Mouse (Mus musculus): Measurements from ENCODE around the gene Gm48552. TPM values are rescaled to one million over a fixed set of nuclear protein-coding genes. Genes with fewer than 3 reads are reported as not detected.

The Gm48552 gene
- polyA plus RNA-seq, 1 experiment from 2014 or later, result 1.5 TPM

DNA sequence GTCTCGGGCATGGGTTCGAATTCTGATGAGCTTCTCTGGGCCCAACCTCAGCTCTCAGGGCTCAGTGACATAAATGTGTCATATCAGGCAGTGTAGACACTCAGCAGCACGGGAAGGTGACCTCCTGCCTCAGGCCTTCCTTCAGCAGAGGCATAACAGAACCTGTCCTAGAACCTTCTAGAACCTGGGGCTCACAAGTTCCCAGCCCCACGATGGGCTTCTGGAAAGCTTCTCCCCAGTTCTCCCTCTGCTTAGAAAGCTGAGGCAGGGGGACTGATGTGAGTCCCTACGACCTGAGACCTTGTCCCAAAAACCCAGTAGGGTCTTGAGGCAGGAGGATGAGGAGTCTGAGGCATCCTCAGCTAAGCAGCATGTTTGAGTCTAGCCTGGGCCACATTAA lies 26.3 kb downstream of the Gm48552 start:
- Histone ChIP-seq H3K4me3 (0 out of 2 replicates have a peak overlapping the region, but pooled peaks have one; percentile 14), H3K27ac (peak overlapping the region; percentile 89), H3K36me3 (peaks cover 7% of the 10 kb centered on the region), H3K9me3 (replicated peaks) (no peaks in the 10 kb centered on the region), H3K4me1 (peaks cover 99% of the 10 kb centered on the region), H3K27me3 (ENCODE audit: low read depth, poor library complexity, severe bottlenecking) (peaks cover 3% of the 10 kb centered on the region)
- DNase-seq (ENCODE audit: low spot score), result no peak
- WGBS, result 84% methylated on average over 5 of the region's 5 CpGs

DNA sequence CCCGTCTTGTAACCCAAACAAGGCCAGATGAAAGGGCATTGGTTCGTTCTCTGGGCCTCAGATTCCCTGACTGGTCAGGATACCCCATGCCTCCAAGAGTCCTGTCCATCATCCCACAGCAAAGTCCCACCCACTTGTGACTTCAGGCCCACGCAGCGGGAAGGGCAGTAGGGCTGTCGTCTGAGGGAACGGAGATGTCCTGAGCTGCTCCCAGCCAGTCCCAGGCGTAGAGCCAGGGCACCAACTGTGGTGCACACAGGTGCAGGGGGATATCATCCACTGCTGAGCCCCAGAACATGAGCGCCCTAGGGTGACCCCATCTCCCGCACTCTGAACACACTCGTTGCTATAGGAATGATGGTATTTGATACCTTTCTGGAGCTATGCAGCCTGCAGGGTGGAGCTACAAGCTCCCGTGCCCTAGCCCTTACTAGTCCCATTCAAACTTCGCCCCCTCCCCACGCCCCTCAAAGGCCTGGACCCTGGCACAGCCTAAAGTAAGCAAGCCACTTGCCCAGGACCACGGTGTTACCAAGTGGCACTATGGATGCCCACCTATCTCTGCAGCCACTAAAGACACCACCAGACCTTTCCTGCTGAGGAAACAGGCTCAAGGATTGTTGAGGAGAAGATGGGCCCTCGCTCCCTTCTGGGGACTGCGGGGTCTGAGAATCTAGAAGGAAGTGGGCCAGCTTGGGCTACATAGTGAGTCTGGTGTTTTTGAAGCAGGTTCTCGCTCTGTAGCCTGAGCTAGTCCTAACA lies 26.9 kb downstream of the Gm48552 start:
- H3K36me3 ChIP-seq, result peaks cover 11% of the 10 kb centered on the region
- no peaks in the 10 kb centered on the region for H3K9me3 ChIP-seq (replicated peaks)
- peak overlapping the region; percentile 89 for H3K27ac ChIP-seq
- peaks cover 9% of the 10 kb centered on the region for H3K27me3 ChIP-seq (ENCODE audit: low read depth, poor library complexity, severe bottlenecking)
- no peak for DNase-seq (ENCODE audit: low spot score)
- H3K4me1 ChIP-seq, result peaks cover 94% of the 10 kb centered on the region
- H3K4me3 ChIP-seq, result no peak overlapping the region
- 68% methylated on average over 17 of the region's 17 CpGs for WGBS

DNA sequence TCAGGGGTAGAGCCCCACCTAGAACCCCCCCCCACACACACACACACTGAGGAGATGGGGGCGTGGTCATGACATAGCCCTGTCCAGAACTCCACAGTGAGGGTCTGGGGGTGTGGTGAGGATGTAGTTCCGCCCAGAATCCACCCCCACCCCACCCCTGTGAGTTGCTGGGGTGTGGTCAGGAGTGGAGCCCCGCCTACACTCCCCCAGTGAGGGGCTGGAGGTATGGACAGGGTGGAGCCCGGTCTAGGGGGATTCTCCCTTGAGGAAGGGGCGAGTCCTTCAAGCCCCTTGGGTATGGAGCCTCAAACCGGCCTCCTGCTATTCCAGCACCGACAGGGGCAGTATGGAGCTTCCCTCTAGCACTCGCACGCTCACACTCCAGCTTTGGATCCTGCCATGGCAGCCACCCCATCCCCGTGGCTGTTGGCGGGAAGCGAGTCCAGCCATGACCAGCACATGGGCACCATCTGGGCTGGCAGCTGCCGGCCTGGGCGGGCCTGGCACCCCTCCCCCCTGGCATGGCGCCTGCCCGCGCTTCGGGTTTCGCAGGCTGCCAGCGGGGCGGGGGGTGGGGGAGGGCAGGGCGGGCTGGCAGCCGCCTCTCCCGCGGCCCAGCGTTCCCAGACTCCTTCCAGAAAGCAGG lies 27.9 kb downstream of the Gm48552 start:
- Histone ChIP-seq H3K27me3 (ENCODE audit: low read depth, poor library complexity, severe bottlenecking) (peaks cover 18% of the 10 kb centered on the region), H3K27ac (peak overlapping the region; percentile 89), H3K4me1 (peaks cover 84% of the 10 kb centered on the region), H3K9me3 (replicated peaks) (no peaks in the 10 kb centered on the region), H3K4me3 (peak overlapping the region; percentile 50), H3K36me3 (peaks cover 9% of the 10 kb centered on the region)
- WGBS, result 1% methylated on average over 26 of the region's 26 CpGs
- peak; percentile 83 for DNase-seq (ENCODE audit: low spot score)

DNA sequence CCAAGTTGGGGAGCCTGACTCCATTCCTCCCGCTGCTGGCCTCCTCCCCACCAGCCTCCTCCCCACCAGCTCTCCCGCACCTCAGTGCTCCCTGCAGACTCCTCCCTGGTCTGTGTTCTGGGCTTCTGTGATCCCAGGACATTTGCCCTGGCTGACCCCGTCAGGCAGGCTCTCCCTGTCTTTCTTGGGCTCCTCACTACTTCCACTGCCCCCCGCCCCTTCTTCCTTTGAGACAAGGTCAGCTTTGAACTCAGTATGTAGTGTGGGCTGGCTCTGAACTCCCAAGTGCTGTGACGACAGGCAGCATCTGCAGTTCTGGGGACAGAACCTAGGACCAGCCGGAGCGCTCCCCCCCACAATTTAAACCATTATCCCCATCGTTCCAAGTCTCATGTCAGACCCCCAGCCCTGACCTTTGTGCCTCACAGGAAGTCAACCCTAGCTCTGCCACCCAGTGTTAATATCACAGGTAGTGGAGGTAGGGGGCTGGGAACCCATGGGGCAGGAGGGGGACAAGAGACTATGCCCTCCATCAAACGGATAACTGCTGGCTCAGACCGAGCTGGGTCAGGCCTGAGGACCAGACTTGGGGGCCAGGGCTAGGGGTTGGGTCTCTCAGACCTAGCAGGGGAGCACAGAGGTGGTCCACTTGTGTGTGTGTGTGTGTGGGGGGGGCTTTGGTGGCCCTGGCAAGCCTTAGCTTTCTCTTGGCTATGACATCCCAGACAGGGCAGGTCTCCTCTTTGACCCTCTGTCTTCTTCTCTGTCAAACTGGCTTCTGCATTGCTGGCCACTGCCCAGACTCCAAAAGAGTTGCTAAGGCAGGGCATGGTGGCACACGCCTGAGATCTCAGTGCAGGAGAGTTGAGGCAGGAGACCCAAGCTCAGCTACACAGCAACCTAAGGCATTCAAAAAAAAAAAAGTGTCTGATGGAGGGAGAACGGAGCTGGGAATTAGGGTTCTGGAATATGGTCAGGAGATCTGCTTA lies 28.7 kb downstream of the Gm48552 start:
- DNase-seq (ENCODE audit: low spot score), result no peak
- peak overlapping the region; percentile 89 for H3K27ac ChIP-seq
- H3K4me3 ChIP-seq, result peak overlapping the region; percentile 50
- H3K4me1 ChIP-seq, result peaks cover 76% of the 10 kb centered on the region
- no peaks in the 10 kb centered on the region for H3K9me3 ChIP-seq (replicated peaks)
- H3K27me3 ChIP-seq (ENCODE audit: low read depth, poor library complexity, severe bottlenecking), result peaks cover 26% of the 10 kb centered on the region
- WGBS, result 43% methylated on average over 12 of the region's 12 CpGs
- peaks cover 8% of the 10 kb centered on the region; the same call in 1 of the 2 replicates for H3K36me3 ChIP-seq

DNA sequence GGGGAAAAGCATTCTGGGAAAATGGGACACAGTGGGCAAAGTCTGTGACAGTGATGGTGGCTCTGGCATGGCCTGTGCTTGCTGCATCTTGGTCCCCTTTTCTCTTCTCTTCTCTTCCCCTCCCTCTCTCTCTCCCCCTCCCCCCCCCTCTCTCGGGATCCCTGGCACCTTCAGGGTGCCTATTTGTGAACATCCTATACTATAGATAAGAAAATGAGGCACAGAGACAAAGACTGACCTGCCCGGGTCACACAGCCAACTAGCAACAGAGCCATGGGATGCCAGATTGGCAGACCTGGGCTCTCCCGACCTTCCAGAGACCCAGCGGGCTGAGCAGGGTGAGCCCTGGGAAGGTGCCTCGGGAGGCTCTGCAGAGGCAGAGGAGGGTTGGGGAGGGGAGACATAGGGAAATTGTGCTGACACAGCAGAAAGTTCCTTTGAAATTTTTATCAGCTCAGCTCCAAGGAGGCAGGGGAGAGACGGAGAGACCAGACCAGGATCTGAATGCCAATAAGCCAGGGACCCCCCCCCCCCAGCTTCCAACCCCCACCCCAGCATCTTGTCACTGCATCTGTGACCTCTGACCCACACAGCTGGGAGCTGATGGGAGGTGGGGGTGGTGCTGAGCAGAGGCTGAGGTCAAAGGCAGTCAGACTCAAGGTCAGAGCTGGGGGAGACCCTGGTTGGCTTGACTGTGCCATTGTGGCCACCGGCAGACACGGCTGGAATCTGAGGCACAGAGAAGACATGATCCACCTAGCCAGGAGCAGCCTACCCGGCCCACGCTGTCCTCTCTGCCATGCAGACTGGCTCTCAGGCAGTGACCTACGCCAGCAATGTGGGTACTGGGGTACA lies 29.6 kb downstream of the Gm48552 start:
- no peak overlapping the region for H3K4me3 ChIP-seq
- peak overlapping the region; percentile 42 for H3K27ac ChIP-seq
- H3K9me3 ChIP-seq (replicated peaks), result no peaks in the 10 kb centered on the region
- H3K36me3 ChIP-seq, result peaks cover 8% of the 10 kb centered on the region; the same call in 1 of the 2 replicates
- DNase-seq (ENCODE audit: low spot score), result no peak
- 43% methylated on average over 11 of the region's 11 CpGs for WGBS
- peaks cover 67% of the 10 kb centered on the region for H3K4me1 ChIP-seq
- H3K27me3 ChIP-seq (ENCODE audit: low read depth, poor library complexity, severe bottlenecking), result peaks cover 32% of the 10 kb centered on the region

DNA sequence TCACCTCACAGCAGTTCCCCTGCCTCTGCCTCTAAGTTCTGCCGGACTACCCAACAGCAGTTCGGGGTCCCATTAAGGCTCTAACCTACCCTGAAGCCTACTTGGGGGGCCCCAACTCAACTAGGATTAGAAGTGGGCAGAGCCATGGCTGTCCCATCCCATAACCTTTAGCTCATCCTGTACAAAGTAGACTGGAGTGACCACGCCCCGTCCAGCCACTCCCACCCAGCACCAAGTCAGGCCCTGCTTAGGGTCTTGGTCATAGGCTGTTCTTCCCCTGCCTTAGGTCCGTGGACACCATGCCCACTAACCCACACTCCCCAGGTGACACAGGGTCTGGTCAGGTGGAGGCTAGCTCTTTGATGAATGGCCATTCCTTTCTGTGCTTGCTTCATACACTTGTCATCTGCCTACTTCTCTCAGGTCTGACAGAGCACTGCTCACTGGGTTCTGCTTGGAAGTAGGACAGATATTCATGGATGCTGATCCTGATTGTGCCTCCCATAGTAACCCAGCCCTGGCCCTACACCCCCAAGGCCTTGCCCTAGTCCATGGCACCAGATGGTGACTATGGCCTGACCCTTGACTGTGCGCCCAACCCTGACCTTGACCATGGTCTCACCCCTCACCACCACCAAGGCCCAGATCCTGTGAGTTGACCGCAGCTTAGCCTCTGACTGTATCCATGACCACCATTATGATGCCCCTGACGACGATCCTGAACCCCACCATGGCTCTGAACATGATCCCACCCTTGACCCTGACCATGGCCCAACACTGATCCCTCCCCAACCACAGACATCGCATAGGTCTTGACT lies 30.5 kb downstream of the Gm48552 start:
- H3K27ac ChIP-seq, result peak overlapping the region; percentile 42; the same call in 1 of the 2 replicates
- H3K4me3 ChIP-seq, result no peak overlapping the region
- no peaks in the 10 kb centered on the region for H3K9me3 ChIP-seq (replicated peaks)
- peak; percentile 27 for DNase-seq (ENCODE audit: low spot score)
- H3K4me1 ChIP-seq, result peaks cover 62% of the 10 kb centered on the region
- WGBS, result 92% methylated on average over 10 of the region's 10 CpGs
- H3K36me3 ChIP-seq, result peaks cover 8% of the 10 kb centered on the region; the same call in 1 of the 2 replicates
- H3K27me3 ChIP-seq (ENCODE audit: low read depth, poor library complexity, severe bottlenecking), result peaks cover 40% of the 10 kb centered on the region

DNA sequence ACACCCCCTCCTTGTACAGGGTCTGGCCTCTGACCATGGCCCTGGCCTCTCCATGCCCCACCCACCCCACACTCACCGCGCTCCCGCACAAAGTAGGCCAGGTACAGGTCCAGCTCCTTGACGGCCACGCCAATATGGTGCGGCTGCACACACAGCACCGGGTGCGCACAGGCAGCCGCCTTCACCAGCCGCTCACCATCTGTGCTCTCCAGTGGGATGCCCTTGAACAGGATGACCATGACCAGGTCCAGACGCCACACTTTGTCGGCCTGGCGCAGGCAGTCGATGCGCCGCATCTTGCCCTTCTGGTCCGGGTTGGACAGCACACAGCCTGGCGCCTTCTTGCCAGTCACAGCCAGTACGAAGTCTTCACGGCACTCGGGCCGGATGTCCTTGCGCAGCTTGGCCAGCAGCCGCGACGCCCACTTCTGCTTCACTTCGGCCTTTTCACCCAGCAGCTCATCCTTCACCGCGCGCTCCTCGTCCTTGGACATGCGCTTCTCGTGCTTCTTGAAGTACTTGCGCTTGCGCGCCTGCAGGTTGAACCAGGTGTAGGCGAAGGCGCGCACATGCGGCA lies 31.5 kb downstream of the Gm48552 start:
- H3K4me3 ChIP-seq, result no peak overlapping the region
- no peaks in the 10 kb centered on the region for H3K9me3 ChIP-seq (replicated peaks)
- WGBS, result 80% methylated on average over 40 of the region's 40 CpGs
- DNase-seq (ENCODE audit: low spot score), result peak; percentile 31
- peaks cover 50% of the 10 kb centered on the region for H3K27me3 ChIP-seq (ENCODE audit: low read depth, poor library complexity, severe bottlenecking)
- H3K27ac ChIP-seq, result no peak overlapping the region
- peaks cover 8% of the 10 kb centered on the region; the same call in 1 of the 2 replicates for H3K36me3 ChIP-seq
- H3K4me1 ChIP-seq, result peaks cover 62% of the 10 kb centered on the region

DNA sequence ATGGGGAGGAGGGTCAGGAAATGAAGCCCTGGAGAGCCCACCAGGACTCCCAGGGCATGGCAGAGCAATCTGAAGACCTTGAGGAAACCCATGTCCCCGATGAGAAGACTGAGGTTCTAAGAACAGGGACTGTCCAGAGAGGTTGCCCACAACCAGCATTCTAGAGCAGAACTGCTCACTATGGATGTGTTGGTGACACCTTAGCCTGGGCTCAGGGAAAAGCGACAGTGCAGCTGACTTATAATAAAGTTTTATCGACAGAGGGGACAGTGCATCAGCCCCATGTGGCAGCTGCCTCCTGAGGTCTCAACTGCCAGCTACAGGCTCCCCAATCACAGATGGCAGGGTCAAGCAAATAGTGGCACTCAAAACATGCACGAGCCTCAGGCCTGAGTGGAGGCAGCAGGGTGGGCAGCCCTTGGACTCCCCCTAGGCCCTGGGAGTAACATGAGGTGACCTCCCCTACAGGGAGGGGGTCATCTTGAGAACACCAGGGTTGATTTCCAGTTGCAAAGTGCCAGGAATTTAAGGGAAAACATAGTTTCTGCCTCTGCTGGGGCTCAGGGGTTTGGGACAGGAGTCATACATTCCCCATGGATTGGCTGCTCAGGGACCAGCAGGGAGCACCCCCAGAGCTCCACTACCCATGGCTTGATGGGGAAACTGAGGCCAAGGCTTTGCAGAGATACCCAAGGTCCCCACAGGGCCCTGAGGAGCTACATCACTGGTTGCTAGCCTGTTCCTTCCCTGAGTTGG lies 32.4 kb downstream of the Gm48552 start:
- Histone ChIP-seq H3K4me3 (no peak overlapping the region), H3K27me3 (ENCODE audit: low read depth, poor library complexity, severe bottlenecking) (peaks cover 59% of the 10 kb centered on the region), H3K9me3 (replicated peaks) (no peaks in the 10 kb centered on the region), H3K27ac (no peak overlapping the region), H3K4me1 (peaks cover 62% of the 10 kb centered on the region), H3K36me3 (peaks cover 8% of the 10 kb centered on the region; the same call in 1 of the 2 replicates)
- WGBS, result 78% methylated on average over 4 of the region's 4 CpGs
- peak; percentile 25 for DNase-seq (ENCODE audit: low spot score)

DNA sequence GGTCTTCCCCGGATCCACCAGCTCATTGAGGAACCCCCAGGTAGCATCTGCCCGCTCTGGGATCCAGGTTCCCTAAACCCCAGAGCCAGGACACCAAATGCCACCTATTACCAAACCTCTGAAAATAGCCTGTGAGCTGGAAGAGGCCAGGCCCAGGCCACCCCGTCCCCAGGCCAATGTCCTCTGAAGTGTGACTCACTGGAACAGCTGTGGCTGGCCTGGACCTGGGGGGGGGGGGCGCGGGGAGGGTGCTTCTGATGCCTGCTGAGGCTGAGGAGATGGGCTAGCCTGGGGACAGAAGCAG lies 32.9 kb downstream of the Gm48552 start:
- peaks cover 65% of the 10 kb centered on the region for H3K27me3 ChIP-seq (ENCODE audit: low read depth, poor library complexity, severe bottlenecking)
- 59% methylated on average over 5 of the region's 5 CpGs for WGBS
- peaks cover 8% of the 10 kb centered on the region; the same call in 1 of the 2 replicates for H3K36me3 ChIP-seq
- H3K9me3 ChIP-seq (replicated peaks), result no peaks in the 10 kb centered on the region
- H3K4me1 ChIP-seq, result peaks cover 62% of the 10 kb centered on the region
- DNase-seq (ENCODE audit: low spot score), result no peak
- H3K27ac ChIP-seq, result no peak overlapping the region
- no peak overlapping the region for H3K4me3 ChIP-seq

DNA sequence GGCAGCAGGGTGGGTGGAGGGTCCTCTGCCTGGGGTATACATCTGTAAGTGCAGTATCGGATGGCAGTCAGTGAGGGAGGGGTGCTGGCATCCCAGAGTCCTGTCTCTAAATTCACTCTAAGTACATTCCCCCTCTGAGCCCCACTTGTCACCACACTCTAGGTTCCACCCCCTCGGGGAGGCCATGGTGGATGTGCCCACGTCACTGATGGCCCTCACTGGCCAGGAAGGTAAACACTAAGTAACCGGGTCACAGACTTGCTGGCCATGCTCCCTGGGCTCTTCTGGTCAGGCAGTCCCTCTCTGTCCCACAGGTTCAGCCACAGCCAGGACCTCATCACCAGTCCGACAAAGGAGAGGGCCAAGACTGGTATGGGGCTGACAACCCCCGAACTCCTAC lies 33.4 kb downstream of the Gm48552 start:
- H3K9me3 ChIP-seq (replicated peaks), result no peaks in the 10 kb centered on the region
- no peak overlapping the region for H3K27ac ChIP-seq
- 79% methylated on average over 6 of the region's 6 CpGs for WGBS
- H3K36me3 ChIP-seq, result peaks cover 8% of the 10 kb centered on the region; the same call in 1 of the 2 replicates
- H3K4me1 ChIP-seq, result peaks cover 62% of the 10 kb centered on the region
- H3K4me3 ChIP-seq, result no peak overlapping the region
- peaks cover 69% of the 10 kb centered on the region for H3K27me3 ChIP-seq (ENCODE audit: low read depth, poor library complexity, severe bottlenecking)
- no peak for DNase-seq (ENCODE audit: low spot score)

Data from limb, embryonic 10.5 days (tissue).